9 mouse cellular contexts compared by ENCODE assay signal in the genomic region with DNA sequence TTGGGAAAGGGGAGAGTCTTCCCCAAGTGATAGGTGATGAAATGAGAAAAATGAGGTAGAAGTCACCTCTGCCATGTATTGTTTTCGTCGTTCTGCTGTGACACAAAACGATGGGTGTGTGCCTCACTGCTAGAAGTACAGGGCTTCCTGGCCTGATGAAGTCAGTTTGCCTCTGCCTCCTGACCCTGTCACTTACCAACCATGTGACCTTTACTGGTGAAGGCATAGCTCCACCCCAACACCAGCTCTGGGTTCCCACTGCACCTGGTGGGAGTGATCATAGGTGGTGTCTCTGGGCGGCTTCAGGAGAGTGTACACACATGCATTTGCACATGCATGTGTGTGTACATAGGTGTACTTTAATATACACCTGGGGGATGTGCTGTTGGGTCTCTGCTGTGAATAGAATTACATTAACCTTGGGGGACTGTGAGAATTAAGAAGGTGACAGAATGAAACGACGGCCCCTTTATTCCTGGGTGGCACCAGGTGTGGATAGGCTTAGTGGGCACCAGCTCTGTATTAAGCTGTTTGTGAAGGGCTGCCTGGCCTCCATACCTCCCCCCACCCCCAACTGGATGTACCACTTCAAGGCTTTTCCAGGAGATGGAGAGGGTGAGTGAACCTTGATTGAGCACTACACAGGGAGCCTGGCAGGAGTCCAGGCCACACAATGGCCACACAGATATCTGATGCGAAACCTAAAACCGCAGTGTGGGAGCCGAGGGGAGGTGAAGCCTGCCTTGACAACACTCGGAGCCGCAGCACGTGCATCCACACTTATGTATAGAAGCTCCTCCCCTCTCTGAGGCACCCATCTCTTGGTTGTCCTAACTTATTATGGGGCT.
DNase-seq lines count a peak whose midpoint lies in the region; ATAC-seq and TF ChIP-seq lines count a peak whose summit lies in the region.
"Had no signal": no experiment of that assay in that cellular context is flagged by ENCODE, and none has a peak within 500 bp of the region (broad histone marks: within the 10 kb centered on the region; RNA-seq: fewer than 3 reads in every experiment).

No protein-coding gene starts in this region.

- no peaks in the 10 kb centered on the region for H3K9me3 ChIP-seq in forebrain, embryonic 11.5 days (ENCODE audit: control insufficient read depth, low read length)
- no peaks in the 10 kb centered on the region for H3K9me3 ChIP-seq in forebrain, embryonic 10.5 days

- H3K27ac ChIP-seq in forebrain, embryonic 11.5 days (ENCODE audit: low read depth, low read length) = no peak overlapping the region
- H3K27ac ChIP-seq in forebrain, embryonic 10.5 days = no peak overlapping the region

- peaks cover 2% of the 10 kb centered on the region; the same call in 1 of the 2 replicates for H3K4me1 ChIP-seq in forebrain, embryonic 11.5 days (replicated peaks; ENCODE audit: control insufficient read depth, insufficient read depth, low read length)
- peaks cover 7% of the 10 kb centered on the region for H3K4me1 ChIP-seq in forebrain, embryonic 10.5 days

- peak; percentile 33; the same call in 1 of the 2 replicates for ATAC-seq in forebrain, embryonic 11.5 days (replicated peaks; ENCODE audit: low FRiP score)

- TF ChIP-seq CTCF in brain, embryonic 14.5 days (IDR thresholded peaks at IDR 0.05; ENCODE audit: borderline replicate concordance, extremely low read depth, insufficient read depth, insufficient read length) = no peak

- no peak for DNase-seq in forebrain, embryonic 11.5 days (ENCODE audit: low spot score)
- DNase-seq in forebrain, embryonic 10.5 days (ENCODE audit: extremely low spot score, low spot score) = no peak
- DNase-seq in kidney, postnatal 4 days = peak; percentile 21 to 36
- DNase-seq in kidney, adult 9 months = no peak
- peak; percentile 62 for DNase-seq in brain, embryonic 14.5 days (ENCODE audit: low read depth)
- peak; percentile 19 for DNase-seq in lung, postnatal 10 days
- no peak for DNase-seq in B cell, adult 2 months
- no peak for DNase-seq in thymus, postnatal 0 days (ENCODE audit: low spot score)
- DNase-seq: right cerebral cortex, postnatal 4 days had no signal

- no peak for TF ChIP-seq POLR2A in brain, embryonic 14.5 days (IDR thresholded peaks at IDR 0.05; ENCODE audit: borderline replicate concordance, extremely low read depth, insufficient read depth, insufficient read length, poor library complexity, severe bottlenecking)

- H3K4me2 ChIP-seq in forebrain, embryonic 11.5 days (ENCODE audit: low read depth, low read length, severe bottlenecking) = no peak overlapping the region

- 46% methylated on average over 12 of the region's 12 CpGs for WGBS in forebrain, embryonic 11.5 days
- 63% methylated on average over 12 of the region's 12 CpGs for WGBS in forebrain, embryonic 10.5 days

- H3K9ac ChIP-seq in forebrain, embryonic 11.5 days (ENCODE audit: low read length) = no peak overlapping the region

- H3K4me3 ChIP-seq in forebrain, embryonic 11.5 days (ENCODE audit: low read depth, low read length) = no peak overlapping the region
- no peak overlapping the region for H3K4me3 ChIP-seq in forebrain, embryonic 10.5 days

- no peaks in the 10 kb centered on the region for H3K36me3 ChIP-seq in forebrain, embryonic 11.5 days (ENCODE audit: control insufficient read depth, insufficient read depth, low read length)
- no peaks in the 10 kb centered on the region for H3K36me3 ChIP-seq in forebrain, embryonic 10.5 days (replicated peaks)

- H3K27me3 ChIP-seq in forebrain, embryonic 11.5 days (ENCODE audit: control insufficient read depth, insufficient read depth, low read length) = no peaks in the 10 kb centered on the region
- H3K27me3 ChIP-seq in forebrain, embryonic 10.5 days (ENCODE audit: poor library complexity, severe bottlenecking) = no peaks in the 10 kb centered on the region

Comparison
In these comparisons a context has a peak if more than half of its experiments do, and no peak if none do; other contexts are left out.
1. DNase-seq: peak in kidney, postnatal 4 days (2 of 2), brain, embryonic 14.5 days (single experiment) and lung, postnatal 10 days (single experiment); none in forebrain, embryonic 11.5 days (single experiment), forebrain, embryonic 10.5 days (single experiment), kidney, adult 9 months (single experiment), B cell, adult 2 months (0 of 2) and thymus, postnatal 0 days (single experiment).